Mouse (Mus musculus) heart, embryonic 16.5 days (tissue): ENCODE data around the gene Zkscan2. TPM values are rescaled to one million over a fixed set of nuclear protein-coding genes. Genes with fewer than 3 reads are reported as not detected.

Source experiments
- ATAC-seq: fragments of 200-750 bp; cut with Nextera tagmentation; replicated peaks from 2 replicates; pipeline ENCODE4 v1.8.0; 2017; ENCODE audit warnings: moderate number of reproducible peaks; ENCODE audit not compliant: insufficient read depth, low FRiP score; ENCODE audit errors: extremely low read depth
- H3K27ac ChIP-seq: fragments of 300-500 bp; sonication (generic); 2 replicates; pipeline ENCODE4 v1.5.1; 2014; ENCODE audit warnings: mild to moderate bottlenecking, low read length, control low read depth, moderate library complexity
- H3K27me3 ChIP-seq: fragments of 300-500 bp; sonication (generic); 2 replicates; pipeline ENCODE4 v1.6.1; 2014; ENCODE audit warnings: low read length, mixed read lengths; ENCODE audit not compliant: control insufficient read depth, insufficient read depth
- H3K36me3 ChIP-seq: fragments of 300-500 bp; sonication (generic); 2 replicates; pipeline ENCODE4 v1.6.1; 2014; ENCODE audit not compliant: control insufficient read depth, insufficient read depth
- H3K4me1 ChIP-seq: fragments of 300-500 bp; sonication (generic); 2 replicates; pipeline ENCODE4 v1.6.1; 2014; ENCODE audit warnings: low read length, mixed read lengths; ENCODE audit not compliant: control insufficient read depth, insufficient read depth
- H3K4me2 ChIP-seq: fragments of 300-500 bp; sonication (generic); 2 replicates; pipeline ENCODE4 v1.6.1; 2014; ENCODE audit warnings: low read depth, mild to moderate bottlenecking, control low read depth, low read length
- H3K4me3 ChIP-seq: fragments of 300-500 bp; sonication (generic); 2 replicates; pipeline ENCODE4 v1.5.1; 2014; ENCODE audit warnings: mild to moderate bottlenecking, control low read depth, low read length
- H3K9ac ChIP-seq: fragments of 300-500 bp; sonication (generic); 2 replicates; pipeline ENCODE4 v1.6.1; 2014; ENCODE audit warnings: low read length, control low read depth
- H3K9me3 ChIP-seq: fragments of 300-500 bp; sonication (generic); replicated peaks from 2 replicates; pipeline ENCODE4 v1.6.1; 2016; ENCODE audit warnings: low read length; ENCODE audit not compliant: control insufficient read depth
- WGBS: fragments of 180-500 bp; shearing (Covaris S2); extraction: QIAGEN DNeasy Blood & Tissue Kit; methylation state at CpG from one replicate; pipeline ENCODE4 v1.1.7; 2014; 5-methylcytosine and 5-hydroxymethylcytosine counted together
- polyA plus RNA-seq: library from polyadenylated mRNA; unstranded; fragments of >200 nt; fragmentation: Nextera tagmentation; extraction: Ambion mirVana; gene quantifications from 2 replicates; pipeline ENCODE4 v1.2.1, GENCODE M21; 2015

The Zkscan2 gene
- 0.72 and 1.5 TPM in 2 replicates for polyA plus RNA-seq

DNA sequence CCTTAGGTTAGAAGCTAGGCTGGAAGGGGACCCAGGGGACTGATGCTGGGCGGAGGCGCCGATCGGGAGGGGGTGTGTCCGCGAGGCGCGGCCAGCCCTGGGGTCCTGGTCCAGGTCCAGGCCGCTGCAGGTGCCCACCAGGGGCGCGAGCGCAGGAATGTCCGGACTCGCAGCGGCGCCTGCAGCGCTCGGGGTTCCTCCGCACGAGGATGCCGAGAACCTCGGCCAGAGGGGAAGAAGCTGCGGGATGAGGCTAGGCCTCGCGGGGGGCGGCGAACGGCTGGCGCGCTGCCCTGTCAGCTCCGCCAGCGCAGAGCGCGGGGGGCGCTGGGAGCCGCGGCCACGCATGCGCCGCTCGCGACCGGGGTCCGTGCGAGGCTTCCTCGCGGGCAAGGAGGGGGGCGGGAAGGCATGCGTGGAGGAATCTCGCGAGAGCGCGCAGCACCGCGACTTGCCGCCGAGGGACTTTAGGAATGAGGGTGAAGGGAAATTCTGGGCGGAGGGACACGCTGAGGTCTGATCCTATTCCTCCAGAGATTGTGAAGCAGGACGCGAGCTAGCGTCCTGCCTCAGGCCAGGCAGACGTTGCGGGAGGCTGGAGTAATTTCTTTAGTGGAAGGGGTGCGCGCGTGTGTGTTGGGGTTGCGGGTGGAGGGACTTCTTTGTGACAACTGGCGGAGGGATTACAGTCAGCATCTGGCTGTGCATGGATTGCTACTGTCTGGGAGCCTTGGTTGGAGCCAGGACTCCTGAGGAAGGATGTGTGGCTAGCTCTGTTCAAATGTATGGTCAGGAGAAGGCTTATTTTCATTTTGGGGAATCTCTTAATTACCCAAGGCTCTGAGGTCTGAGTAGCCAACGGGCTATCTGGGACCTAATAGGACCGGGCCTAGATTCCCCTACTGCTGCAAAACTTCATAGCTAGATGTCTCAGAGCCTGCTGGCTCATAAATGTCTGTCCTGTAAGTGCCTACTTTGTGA is at the start of gene Zkscan2:
TSS of gene Zkscan2 (minus strand) at position 211 of the 981 bp plus-strand sequence.
- Histone ChIP-seq H3K36me3 (no peaks in the 10 kb centered on the region), H3K9ac (peak within 1 kb of the TSS; percentile 75), H3K27me3 (peaks cover 2% of the 10 kb centered on the region; the same call in 1 of the 2 replicates), H3K9me3 (no peaks in the 10 kb centered on the region), H3K4me2 (peak within 1 kb of the TSS; percentile 77), H3K27ac (no peak within 1 kb of the TSS), H3K4me1 (peaks cover 8% of the 10 kb centered on the region), H3K4me3 (peak within 1 kb of the TSS; percentile 72)
- ATAC-seq, result peak; percentile 87
- WGBS, result 1% methylated on average over 69 of the region's 71 CpGs

DNA sequence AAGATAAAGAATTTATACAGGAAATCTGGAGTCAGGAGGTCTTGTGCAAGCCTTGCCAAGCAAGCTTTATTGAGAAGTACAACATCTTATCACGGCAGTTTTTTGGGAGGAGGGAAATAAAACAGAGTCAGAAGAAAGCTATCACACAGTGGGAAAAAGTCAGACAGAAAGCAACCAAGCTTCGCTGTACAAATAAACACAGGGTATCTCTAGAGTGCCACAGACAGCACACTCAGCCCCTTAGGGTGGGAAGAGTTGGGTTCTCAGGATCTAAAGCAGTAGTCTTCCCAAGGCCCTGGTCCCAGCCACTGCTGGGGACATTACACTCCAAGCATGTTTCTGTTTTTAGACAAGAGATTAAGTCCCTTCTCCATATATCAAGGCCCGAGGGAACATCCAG is 28.9 kb upstream of the Zkscan2 start:
- Histone ChIP-seq H3K27ac (no peak overlapping the region), H3K27me3 (no peaks in the 10 kb centered on the region), H3K4me1 (no peaks in the 10 kb centered on the region), H3K4me2 (no peak overlapping the region), H3K36me3 (no peaks in the 10 kb centered on the region), H3K9me3 (peaks cover 4% of the 10 kb centered on the region), H3K9ac (no peak overlapping the region), H3K4me3 (no peak overlapping the region)
- no peak for ATAC-seq
- WGBS, result 46% methylated on average over 3 of the region's 3 CpGs

- H3K27me3 ChIP-seq, result no peaks in the 10 kb centered on the region
- H3K36me3 ChIP-seq, result no peaks in the 10 kb centered on the region
- H3K9ac ChIP-seq, result no peak overlapping the region
- H3K4me2 ChIP-seq, result no peak overlapping the region
- no peak overlapping the region for H3K4me3 ChIP-seq
- no peak overlapping the region for H3K27ac ChIP-seq
- H3K4me1 ChIP-seq, result no peaks in the 10 kb centered on the region
- no peaks in the 10 kb centered on the region for H3K9me3 ChIP-seq
- WGBS, result 25% methylated on average over 10 of the region's 10 CpGs
- no peak for ATAC-seq
Measured at GRCm38 (mm10) chr7:123525761-123526160, 25.5 kb upstream of the Zkscan2 start.

DNA sequence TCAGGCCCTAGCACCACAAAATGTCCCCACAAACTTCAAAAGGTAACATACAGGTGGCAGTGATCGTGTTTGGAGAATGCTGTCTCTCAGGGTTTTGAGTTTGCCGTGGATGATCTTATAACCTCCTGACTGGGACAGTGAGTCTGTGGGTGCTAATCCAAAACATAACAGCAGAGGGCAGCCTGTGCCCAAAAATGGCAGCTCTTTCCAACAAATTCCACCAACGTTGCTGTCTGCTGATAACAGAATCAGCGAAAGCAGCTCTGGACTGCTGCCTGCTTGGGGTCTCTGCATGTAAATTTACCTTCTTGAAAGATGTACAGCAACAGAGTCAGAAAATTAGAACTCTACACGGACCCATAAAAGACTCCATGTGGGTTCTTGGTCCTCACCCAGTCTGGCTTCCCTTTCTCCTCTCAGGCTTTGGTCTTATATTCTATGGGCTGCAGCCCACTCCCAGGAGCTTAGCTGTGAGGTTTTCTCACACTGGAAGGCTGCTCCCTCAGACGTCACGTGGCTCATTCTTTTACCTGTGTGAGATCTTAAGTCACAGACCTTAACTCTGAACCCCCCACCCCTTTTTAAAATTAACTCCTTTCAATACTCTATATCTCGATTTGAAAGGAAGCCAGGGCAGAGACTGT is 24.1 kb upstream of the Zkscan2 start:
- H3K36me3 ChIP-seq, result no peaks in the 10 kb centered on the region
- no peaks in the 10 kb centered on the region for H3K27me3 ChIP-seq
- H3K9me3 ChIP-seq, result no peaks in the 10 kb centered on the region
- no peak overlapping the region for H3K27ac ChIP-seq
- 18% methylated on average over 8 of the region's 8 CpGs for WGBS
- ATAC-seq, result no peak
- no peaks in the 10 kb centered on the region for H3K4me1 ChIP-seq
- no peak overlapping the region for H3K4me3 ChIP-seq
- H3K4me2 ChIP-seq, result no peak overlapping the region
- no peak overlapping the region for H3K9ac ChIP-seq

DNA sequence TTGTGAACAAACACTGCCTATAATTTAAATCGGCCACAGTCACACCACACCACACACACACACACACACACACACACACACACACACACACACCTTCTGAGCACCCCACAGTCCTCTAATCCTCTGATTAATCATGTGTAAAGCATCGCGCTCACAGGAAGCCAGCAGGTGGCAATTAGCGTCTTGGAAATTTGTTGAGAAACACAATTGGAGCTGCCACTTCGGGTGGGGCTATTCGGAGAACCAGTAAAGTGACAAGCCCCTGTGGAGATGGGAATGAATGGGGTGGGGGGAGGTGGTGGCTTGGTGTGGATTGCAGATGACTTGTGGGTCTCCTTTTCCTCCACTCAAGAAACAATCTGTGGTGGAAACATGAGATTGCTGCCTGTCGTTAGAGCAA is 7.7 kb upstream of the Zkscan2 start:
- no peak for ATAC-seq
- H3K36me3 ChIP-seq, result no peaks in the 10 kb centered on the region
- no peak overlapping the region for H3K9ac ChIP-seq
- no peaks in the 10 kb centered on the region for H3K4me1 ChIP-seq
- H3K4me3 ChIP-seq, result no peak overlapping the region
- H3K9me3 ChIP-seq, result peaks cover 5% of the 10 kb centered on the region; the same call in 1 of the 2 replicates
- 72% methylated on average over 7 of the region's 7 CpGs for WGBS
- H3K27ac ChIP-seq, result no peak overlapping the region
- H3K27me3 ChIP-seq, result no peaks in the 10 kb centered on the region
- H3K4me2 ChIP-seq, result no peak overlapping the region

DNA sequence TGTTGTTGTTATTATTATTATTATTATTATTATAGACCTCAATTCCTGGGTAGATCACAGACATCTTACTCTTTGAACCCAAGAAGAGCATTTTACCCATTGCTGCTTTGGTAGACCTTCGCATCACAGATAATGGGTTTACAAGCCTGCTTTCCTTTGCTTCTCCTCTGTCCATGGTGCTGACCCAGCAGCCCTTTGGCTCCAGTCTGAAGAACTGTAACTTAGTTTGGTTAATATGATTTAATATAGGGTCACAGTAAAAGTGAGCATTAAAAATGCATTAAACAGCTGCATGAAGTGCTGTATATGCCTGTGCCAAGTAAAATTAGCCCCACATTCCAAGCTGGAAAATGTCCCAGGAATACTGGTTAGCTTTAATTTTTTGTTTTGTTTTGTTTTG is 3.1 kb upstream of the Zkscan2 start:
- H3K9me3 ChIP-seq, result peaks cover 5% of the 10 kb centered on the region; the same call in 1 of the 2 replicates
- peaks cover 8% of the 10 kb centered on the region for H3K4me1 ChIP-seq
- H3K27ac ChIP-seq, result no peak overlapping the region
- ATAC-seq, result no peak
- H3K27me3 ChIP-seq, result peaks cover 2% of the 10 kb centered on the region; the same call in 1 of the 2 replicates
- no peak overlapping the region for H3K4me2 ChIP-seq
- 20% methylated on average over 1 of the region's 1 CpGs for WGBS
- H3K36me3 ChIP-seq, result no peaks in the 10 kb centered on the region
- no peak overlapping the region for H3K4me3 ChIP-seq
- no peak overlapping the region for H3K9ac ChIP-seq

GRCm38 (mm10) chr7:123499481-123500238 is 589 bp downstream of the Zkscan2 start:
- whole genome bisulfite sequencing, result 39% methylated on average over 19 of the region's 19 CpGs
- Histone ChIP-seq H3K9ac (peak overlapping the region; percentile 75), H3K4me2 (peak overlapping the region; percentile 77), H3K27ac (no peak overlapping the region), H3K36me3 (no peaks in the 10 kb centered on the region), H3K9me3 (no peaks in the 10 kb centered on the region), H3K4me1 (peaks cover 8% of the 10 kb centered on the region), H3K4me3 (peak overlapping the region; percentile 72), H3K27me3 (peaks cover 2% of the 10 kb centered on the region; the same call in 1 of the 2 replicates)
- ATAC-seq, result no peak

DNA sequence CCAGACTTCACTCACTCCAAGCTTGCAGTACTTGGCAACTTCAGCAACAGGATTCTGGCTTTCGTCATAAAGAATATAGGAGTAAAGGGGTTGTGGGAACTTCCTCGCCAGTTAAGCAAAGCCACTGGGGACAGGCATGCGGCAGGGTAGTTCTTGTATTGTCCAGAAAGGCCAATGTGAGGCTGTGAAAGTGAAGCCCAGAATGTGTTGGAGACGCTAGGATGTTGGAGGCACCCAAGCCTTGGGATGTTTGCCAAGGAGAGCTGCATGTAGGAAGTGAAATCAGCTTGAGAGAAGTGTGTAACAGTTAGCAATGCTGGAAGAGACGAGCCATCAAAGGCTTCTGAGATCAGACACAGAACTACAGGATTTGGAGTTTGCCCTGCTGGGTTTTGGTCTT is 12.5 kb downstream of the Zkscan2 start:
- Histone ChIP-seq H3K27me3 (no peaks in the 10 kb centered on the region), H3K4me1 (no peaks in the 10 kb centered on the region), H3K4me2 (no peak overlapping the region), H3K9ac (no peak overlapping the region), H3K27ac (no peak overlapping the region), H3K36me3 (no peaks in the 10 kb centered on the region), H3K9me3 (no peaks in the 10 kb centered on the region), H3K4me3 (no peak overlapping the region)
- 51% methylated on average over 5 of the region's 5 CpGs for WGBS
- no peak for ATAC-seq
